Mouse (Mus musculus): ENCODE results near the gene Zc3h14.

Zc3h14 gene

GRCm38 (mm10) chr12:98737801-98738350, 8.9 kb upstream of the Zc3h14 start:
- 0 out of 2 replicates have a peak, but pooled peaks have one; percentile 5 for ATAC-seq (ENCODE audit: low TSS enrichment)

DNA sequence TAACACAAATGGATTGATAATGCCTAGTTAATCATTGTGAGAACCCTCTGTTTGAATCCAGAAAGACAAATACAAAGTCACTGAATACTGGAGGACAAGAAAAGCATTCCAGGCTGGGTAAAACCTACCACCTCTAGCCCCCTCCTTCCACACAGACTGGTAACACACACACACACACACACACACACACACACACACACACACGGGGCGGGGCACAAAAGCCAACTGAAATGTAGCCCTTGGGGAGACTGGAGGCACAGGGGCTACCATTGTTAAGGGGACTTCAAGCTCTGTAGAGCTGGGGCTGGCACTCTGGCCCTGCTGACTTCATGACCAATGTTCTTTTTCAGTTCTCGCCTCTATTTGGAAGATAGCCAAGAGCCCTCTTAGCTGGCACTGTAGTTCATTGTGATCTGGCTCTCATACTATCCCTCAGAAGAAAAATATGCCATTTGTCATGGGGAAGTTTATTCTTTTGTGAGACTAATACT, 5.7 kb upstream of the Zc3h14 start:
- no peak for ATAC-seq (ENCODE audit: low TSS enrichment)

- ATAC-seq (ENCODE audit: low TSS enrichment), result peak; percentile 24; the same call in 1 of the 2 replicates
These were observed 1.1 kb upstream of the Zc3h14 start for GRCm38 (mm10) chr12:98745626-98746025.

GRCm38 (mm10) chr12:98746131-98746530, 633 bp upstream of the Zc3h14 start:
- no peak for ATAC-seq (ENCODE audit: low TSS enrichment)

- ATAC-seq (ENCODE audit: low TSS enrichment), result 0 out of 2 replicates have a peak, but pooled peaks have one; percentile 31
These were observed 603 bp downstream of the Zc3h14 start for GRCm38 (mm10) chr12:98747380-98747753.

- no peak for ATAC-seq (ENCODE audit: low TSS enrichment)
These were observed 10.9 kb downstream of the Zc3h14 start for GRCm38 (mm10) chr12:98757636-98758035.

DNA sequence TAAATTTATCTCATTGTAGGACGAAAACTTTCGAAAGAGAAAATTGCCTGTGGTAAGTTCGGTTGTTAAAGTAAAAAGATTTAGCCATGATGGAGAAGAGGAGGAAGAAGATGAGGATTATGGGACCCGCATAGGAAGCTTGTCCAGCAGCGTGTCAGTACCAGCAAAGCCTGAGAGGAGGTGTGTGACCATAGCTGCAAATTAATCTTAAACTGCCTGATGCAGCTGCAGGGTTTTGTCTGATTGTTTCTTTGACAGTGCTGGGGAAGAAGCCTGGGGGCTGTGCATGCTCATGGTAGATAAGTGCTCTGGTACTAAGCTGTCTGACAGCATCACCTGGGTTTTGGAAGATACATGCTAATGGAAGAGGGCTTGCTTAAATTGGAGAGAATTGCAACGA, 12.9 kb downstream of the Zc3h14 start:
- ATAC-seq (ENCODE audit: low TSS enrichment), result no peak

DNA sequence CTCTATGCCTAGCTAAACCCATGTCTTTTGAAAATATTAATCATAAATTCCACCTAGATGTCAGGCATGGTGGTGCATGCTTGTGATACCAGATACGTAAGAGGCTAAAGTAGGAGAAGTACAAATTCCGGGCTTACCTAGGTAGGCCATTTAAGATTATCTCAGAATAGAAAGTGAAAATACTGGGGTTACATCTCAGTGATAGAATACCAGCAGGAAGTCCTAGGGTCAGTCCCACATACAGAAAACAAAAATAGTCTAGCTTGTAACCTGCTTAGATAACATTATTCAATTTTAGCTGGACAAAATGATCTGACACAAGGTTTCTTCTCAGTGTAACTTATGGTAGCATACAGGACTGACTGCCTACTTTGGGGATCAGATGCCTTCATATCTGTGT, 19.5 kb downstream of the Zc3h14 start:
- no peak for ATAC-seq (ENCODE audit: low TSS enrichment)

- ATAC-seq (ENCODE audit: low TSS enrichment), result no peak
These were observed 30.7 kb downstream of the Zc3h14 start for GRCm38 (mm10) chr12:98777509-98777908.

- peak; percentile 64 for ATAC-seq (ENCODE audit: low TSS enrichment)
These were observed 32.4 kb downstream of the Zc3h14 start for GRCm38 (mm10) chr12:98779148-98779547.

DNA sequence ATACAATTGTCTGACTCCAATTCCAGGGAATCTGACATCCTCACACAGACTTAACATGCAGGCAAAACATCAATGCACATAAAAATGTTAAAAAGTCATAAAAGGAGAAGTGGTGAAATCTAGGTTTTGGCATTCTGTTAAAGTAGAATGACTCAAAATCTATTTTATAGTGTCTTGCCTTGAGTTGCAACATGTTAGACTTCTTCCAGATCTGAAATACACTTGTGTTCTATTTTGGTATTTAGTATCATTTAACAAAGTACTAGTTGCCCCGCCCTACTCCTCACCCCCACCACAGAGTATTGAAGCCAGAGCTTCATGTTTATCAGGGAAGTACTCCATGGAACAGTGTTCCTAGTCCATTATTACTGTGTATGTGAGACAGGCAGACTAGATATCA, 37.5 kb downstream of the Zc3h14 start:
- no peak for ATAC-seq (ENCODE audit: low TSS enrichment)

DNA sequence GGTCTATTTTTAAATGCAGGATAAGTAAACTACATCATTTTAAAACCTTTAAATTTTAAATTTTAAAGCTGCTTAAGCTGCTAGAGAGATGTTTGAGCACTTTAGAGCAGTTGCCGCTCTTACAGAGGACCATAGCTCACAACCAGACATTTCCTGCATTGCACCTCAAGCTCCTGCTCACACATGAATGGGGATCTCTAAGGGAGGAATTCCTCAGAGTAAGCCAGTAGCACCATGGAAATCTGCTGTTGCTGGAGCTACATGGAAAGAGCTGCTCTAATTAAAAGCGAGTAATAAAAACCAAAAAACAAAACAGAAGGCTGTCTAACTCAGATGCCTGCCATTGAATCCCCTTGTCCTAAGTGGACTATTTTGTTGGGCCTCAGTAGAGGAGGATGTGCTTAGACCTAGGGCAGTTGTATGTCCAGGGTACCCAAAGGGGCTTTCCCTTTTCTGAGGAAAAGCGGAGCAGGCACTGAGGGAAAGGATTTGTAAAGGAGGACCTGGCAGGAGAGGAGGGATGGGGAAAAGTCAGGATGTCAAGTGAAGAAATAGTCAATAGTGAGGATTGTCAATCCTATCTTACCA, 49.1 kb downstream of the Zc3h14 start:
- ATAC-seq (ENCODE audit: low TSS enrichment), result no peak

GRCm38 (mm10) chr12:98800334-98800733, 53.6 kb downstream of the Zc3h14 start:
- no peak for ATAC-seq (ENCODE audit: low TSS enrichment)

DNA sequence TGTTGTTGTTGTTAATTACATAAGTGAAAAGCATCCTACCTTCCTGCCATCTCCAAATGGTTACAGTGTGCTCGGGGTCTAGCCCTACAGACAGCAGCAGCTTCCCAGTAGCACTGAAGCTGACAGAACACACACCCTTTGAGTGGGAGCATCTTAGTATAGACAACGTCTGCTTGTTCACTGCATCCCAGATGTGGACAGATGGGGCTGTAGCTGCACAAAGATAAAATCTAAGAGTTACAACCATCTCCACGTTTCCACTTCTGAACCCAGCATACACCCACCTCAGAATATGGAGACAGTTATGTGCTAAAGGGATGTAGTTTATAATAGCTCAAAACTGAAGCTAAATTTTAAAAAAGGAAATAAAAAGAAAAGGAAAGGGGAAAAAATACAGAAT, 55.5 kb downstream of the Zc3h14 start:
- peak; percentile 54 for ATAC-seq (ENCODE audit: low TSS enrichment)

DNA sequence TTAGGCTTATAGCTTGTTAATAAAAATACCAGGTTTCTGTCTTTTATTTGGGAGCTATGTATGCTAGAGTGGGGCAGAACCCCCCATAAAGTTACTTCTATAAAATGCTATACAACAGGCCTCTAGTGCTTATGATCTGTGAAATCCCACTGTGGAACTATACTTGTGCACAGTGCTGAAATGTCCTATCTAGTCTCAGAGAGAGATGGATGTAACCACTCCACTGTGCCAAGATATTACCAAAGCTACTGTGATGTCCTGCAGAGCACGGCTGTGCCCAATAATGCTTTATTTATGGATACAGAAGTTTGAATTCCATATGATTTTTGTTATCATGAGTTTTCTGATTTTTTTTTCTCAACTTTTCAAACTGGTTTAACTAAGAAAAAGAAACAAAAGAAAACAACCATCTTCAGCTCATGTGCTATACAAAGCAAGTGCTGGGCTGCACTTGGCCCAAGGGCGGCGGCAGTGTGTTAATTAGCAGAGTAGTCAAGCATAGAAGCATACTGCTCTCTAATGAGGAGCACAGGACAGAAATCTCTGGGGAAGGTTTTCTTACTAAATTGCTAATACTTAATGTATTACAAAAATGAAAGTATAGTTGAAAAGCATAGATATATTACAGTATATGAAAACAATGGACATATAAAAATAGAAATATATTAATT, 57.4 kb downstream of the Zc3h14 start:
- ATAC-seq (ENCODE audit: low TSS enrichment), result no peak

GRCm38 (mm10) chr12:98820781-98821180, 74.0 kb downstream of the Zc3h14 start:
- no peak for ATAC-seq (ENCODE audit: low TSS enrichment)

DNA sequence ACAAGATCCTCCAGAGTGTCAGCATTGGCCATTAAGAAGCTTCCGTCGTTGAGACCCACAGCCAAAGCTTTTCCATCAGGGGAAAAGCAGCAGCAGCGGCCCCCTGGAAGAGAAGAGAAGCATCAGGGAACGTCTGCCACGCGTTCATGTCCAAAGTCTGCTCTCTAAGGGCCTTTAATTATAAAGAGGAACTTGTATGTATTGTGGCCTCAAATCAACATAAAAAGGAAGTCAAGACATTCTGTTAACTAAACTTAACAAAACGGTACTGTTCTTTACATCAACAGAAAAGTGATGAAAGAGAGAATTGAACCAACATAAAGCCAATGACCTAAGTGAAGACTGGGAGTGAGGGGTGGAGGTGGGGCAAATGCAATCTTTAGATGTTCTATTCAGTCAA, 84.4 kb downstream of the Zc3h14 start:
- no peak for ATAC-seq (ENCODE audit: low TSS enrichment)

- no peak for ATAC-seq (ENCODE audit: low TSS enrichment)
These were observed 86.3 kb downstream of the Zc3h14 start for GRCm38 (mm10) chr12:98832929-98833598.

GRCm38 (mm10) chr12:98833901-98834300, 87.1 kb downstream of the Zc3h14 start:
- no peak for ATAC-seq (ENCODE audit: low TSS enrichment)

DNA sequence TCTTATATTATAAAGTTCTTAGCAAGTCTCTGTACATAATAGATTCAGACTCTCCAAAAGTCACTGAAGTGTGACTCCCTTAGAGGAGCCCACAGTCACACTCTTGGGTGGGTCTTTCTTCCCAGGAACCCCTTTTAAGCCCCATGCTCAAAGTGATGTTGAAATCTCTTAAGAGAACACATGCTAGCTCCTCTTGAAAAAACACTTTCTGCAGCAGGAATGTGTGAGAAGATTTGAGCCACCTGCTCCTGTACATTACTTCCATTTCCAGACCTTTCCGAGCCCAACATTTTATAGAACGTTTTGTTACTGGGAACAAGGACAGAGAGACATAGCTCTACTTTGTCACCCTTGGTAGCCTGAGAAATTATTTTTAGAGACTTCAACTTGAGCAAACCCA, 88.1 kb downstream of the Zc3h14 start:
- no peak for ATAC-seq (ENCODE audit: low TSS enrichment)

- ATAC-seq (ENCODE audit: low TSS enrichment), result no peak
These were observed 88.7 kb downstream of the Zc3h14 start for GRCm38 (mm10) chr12:98835466-98835865.
